Mouse (Mus musculus): ENCODE measurements around the gene Maff. TPM values are rescaled to one million over a fixed set of nuclear protein-coding genes. Genes with fewer than 3 reads are reported as not detected.
A peak's percentile ranks its signal among the peaks of the same experiment; 100 is the strongest.

Maff gene
- polyA plus RNA-seq, 1 experiment from 2014 or later: 2.1 TPM

DNA sequence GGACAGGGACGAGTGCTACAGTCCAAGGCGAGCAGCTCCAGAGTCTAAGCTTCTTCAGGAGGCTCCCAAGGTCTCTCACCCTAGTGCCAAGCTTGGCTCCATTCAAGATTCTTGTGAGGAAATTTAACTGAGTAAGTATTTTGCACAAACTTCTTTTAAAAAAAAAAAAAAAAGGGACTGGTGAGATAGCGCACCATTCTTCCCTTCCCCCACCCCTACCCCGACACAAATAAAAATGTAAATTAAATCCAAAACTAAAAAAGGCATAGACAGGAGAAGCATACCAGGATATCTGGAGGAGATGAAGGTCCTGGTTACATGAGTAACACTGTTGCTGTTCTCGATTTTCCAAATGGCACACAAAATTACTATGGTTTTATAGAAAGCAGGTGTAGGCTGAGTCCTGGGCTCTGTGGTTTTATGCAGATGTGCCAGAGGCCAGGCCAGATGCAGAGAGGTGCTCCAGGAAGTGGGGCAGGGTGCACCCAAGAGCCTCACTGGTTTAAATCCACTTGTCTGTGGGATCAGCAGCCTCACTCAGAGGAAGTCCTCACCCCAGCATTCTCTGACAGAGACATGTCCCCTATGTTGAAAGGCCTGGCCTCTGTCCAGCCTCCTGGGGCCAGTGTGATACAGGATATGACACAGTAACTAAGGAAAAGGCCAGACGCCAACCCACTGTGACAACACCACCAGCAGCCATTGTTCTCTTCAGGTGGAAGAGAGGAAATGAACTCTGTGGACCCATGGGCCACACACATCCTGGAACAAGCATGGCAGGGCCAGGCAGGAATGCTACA is 23.2 kb upstream of the Maff start:
- ATAC-seq (ENCODE audit: insufficient read depth): no peak
- no peaks in the 10 kb centered on the region for H3K9me3 ChIP-seq (replicated peaks)
- WGBS (ENCODE audit: insufficient replicate concordance): 55% methylated on average over 6 of the region's 6 CpGs
- H3K36me3 ChIP-seq (replicated peaks): peaks cover 6% of the 10 kb centered on the region; the same call in 1 of the 2 replicates
- H3K4me1 ChIP-seq (replicated peaks): peaks cover 69% of the 10 kb centered on the region
- no peak overlapping the region for H3K9ac ChIP-seq
- no peak overlapping the region for H3K4me3 ChIP-seq (replicated peaks)
- H3K27ac ChIP-seq (replicated peaks): peak overlapping the region; percentile 76
- no peaks in the 10 kb centered on the region for H3K27me3 ChIP-seq
- peak overlapping the region; percentile 30; the same call in 1 of the 2 replicates for H3K4me2 ChIP-seq

DNA sequence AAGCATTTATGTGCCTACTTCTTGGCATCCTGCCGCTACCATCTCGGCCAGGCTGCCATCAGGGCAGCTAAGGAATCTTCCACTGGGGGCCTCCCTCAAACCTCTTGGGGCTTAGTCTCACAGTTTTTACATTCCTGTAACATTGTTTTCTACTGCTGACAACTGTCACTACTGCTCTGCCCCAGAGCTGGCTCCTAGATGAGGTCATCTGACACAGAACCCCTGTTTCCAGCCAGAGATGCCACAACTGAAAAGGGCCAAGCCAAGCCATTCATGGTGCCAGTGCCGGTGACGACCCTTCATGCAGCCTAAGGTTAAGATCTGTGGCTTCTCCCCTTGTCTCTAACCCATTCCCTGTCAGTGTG is 22.6 kb upstream of the Maff start:
- Histone ChIP-seq H3K9me3 (replicated peaks) (no peaks in the 10 kb centered on the region), H3K4me3 (replicated peaks) (no peak overlapping the region), H3K9ac (no peak overlapping the region), H3K27ac (replicated peaks) (peak overlapping the region; percentile 76), H3K36me3 (replicated peaks) (peaks cover 6% of the 10 kb centered on the region; the same call in 1 of the 2 replicates), H3K4me1 (replicated peaks) (peaks cover 75% of the 10 kb centered on the region), H3K27me3 (no peaks in the 10 kb centered on the region), H3K4me2 (no peak overlapping the region)
- ATAC-seq (ENCODE audit: insufficient read depth): no peak
- WGBS (ENCODE audit: insufficient replicate concordance): 70% methylated on average over 4 of the region's 4 CpGs

DNA sequence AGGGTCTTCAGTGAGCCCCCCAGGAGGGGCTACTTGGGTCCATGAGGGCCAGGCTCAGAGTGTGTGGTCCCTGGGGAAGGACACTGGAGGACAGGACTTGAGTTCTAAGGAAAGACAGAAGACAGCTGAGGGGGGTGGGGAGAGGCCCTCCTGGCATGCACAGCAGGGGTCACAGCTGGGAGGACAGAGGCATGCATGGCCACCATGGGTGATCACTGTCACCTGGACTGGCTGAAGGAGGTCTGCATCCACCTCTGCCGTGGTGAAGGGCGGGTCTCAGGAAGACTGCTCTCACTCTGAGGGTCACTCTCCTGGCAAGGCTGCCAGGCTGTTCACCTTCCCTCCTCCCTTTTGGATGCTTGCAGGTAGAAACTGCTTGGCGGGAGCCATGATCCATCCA is 22.0 kb upstream of the Maff start:
- no peaks in the 10 kb centered on the region for H3K27me3 ChIP-seq
- no peak for ATAC-seq (ENCODE audit: insufficient read depth)
- H3K4me2 ChIP-seq: no peak overlapping the region
- peaks cover 81% of the 10 kb centered on the region for H3K4me1 ChIP-seq (replicated peaks)
- H3K9me3 ChIP-seq (replicated peaks): no peaks in the 10 kb centered on the region
- H3K27ac ChIP-seq (replicated peaks): peak overlapping the region; percentile 76; the same call in 1 of the 2 replicates
- H3K9ac ChIP-seq: no peak overlapping the region
- peaks cover 4% of the 10 kb centered on the region; the same call in 1 of the 2 replicates for H3K36me3 ChIP-seq (replicated peaks)
- no peak overlapping the region for H3K4me3 ChIP-seq (replicated peaks)
- 62% methylated on average over 3 of the region's 3 CpGs for WGBS (ENCODE audit: insufficient replicate concordance)

GRCm38 (mm10) chr15:79325742-79326141 is 20.7 kb upstream of the Maff start:
- no peak overlapping the region for H3K27ac ChIP-seq (replicated peaks)
- no peak overlapping the region for H3K4me2 ChIP-seq
- no peak overlapping the region for H3K9ac ChIP-seq
- H3K27me3 ChIP-seq: no peaks in the 10 kb centered on the region
- H3K9me3 ChIP-seq (replicated peaks): no peaks in the 10 kb centered on the region
- H3K4me3 ChIP-seq (replicated peaks): no peak overlapping the region
- ATAC-seq (ENCODE audit: insufficient read depth): no peak
- WGBS (ENCODE audit: insufficient replicate concordance): 46% methylated on average over 3 of the region's 3 CpGs
- H3K36me3 ChIP-seq (replicated peaks): no peaks in the 10 kb centered on the region
- H3K4me1 ChIP-seq (replicated peaks): peaks cover 78% of the 10 kb centered on the region

- ATAC-seq (ENCODE audit: insufficient read depth): no peak
- Histone ChIP-seq H3K4me1 (replicated peaks) (peaks cover 75% of the 10 kb centered on the region), H3K4me3 (replicated peaks) (peak overlapping the region; percentile 72; the same call in 1 of the 2 replicates), H3K4me2 (peak overlapping the region; percentile 87), H3K27me3 (no peaks in the 10 kb centered on the region), H3K9me3 (replicated peaks) (no peaks in the 10 kb centered on the region), H3K9ac (no peak overlapping the region), H3K27ac (replicated peaks) (0 out of 2 replicates have a peak overlapping the region, but pooled peaks have one; percentile 24), H3K36me3 (replicated peaks) (no peaks in the 10 kb centered on the region)
- 44% methylated on average over 4 of the region's 4 CpGs for WGBS (ENCODE audit: insufficient replicate concordance)
Observed at GRCm38 (mm10) chr15:79326264-79326663, 20.2 kb upstream of the Maff start.

GRCm38 (mm10) chr15:79326971-79327961 is 19.2 kb upstream of the Maff start:
- Histone ChIP-seq H3K4me2 (peak overlapping the region; percentile 87), H3K4me3 (replicated peaks) (peak overlapping the region; percentile 72), H3K9me3 (replicated peaks) (no peaks in the 10 kb centered on the region), H3K9ac (peak overlapping the region; percentile 82), H3K36me3 (replicated peaks) (no peaks in the 10 kb centered on the region), H3K27ac (replicated peaks) (peak overlapping the region; percentile 90), H3K27me3 (no peaks in the 10 kb centered on the region), H3K4me1 (replicated peaks) (peaks cover 66% of the 10 kb centered on the region)
- peak; percentile 10 for ATAC-seq (ENCODE audit: insufficient read depth)
- 15% methylated on average over 20 of the region's 20 CpGs for WGBS (ENCODE audit: insufficient replicate concordance)

DNA sequence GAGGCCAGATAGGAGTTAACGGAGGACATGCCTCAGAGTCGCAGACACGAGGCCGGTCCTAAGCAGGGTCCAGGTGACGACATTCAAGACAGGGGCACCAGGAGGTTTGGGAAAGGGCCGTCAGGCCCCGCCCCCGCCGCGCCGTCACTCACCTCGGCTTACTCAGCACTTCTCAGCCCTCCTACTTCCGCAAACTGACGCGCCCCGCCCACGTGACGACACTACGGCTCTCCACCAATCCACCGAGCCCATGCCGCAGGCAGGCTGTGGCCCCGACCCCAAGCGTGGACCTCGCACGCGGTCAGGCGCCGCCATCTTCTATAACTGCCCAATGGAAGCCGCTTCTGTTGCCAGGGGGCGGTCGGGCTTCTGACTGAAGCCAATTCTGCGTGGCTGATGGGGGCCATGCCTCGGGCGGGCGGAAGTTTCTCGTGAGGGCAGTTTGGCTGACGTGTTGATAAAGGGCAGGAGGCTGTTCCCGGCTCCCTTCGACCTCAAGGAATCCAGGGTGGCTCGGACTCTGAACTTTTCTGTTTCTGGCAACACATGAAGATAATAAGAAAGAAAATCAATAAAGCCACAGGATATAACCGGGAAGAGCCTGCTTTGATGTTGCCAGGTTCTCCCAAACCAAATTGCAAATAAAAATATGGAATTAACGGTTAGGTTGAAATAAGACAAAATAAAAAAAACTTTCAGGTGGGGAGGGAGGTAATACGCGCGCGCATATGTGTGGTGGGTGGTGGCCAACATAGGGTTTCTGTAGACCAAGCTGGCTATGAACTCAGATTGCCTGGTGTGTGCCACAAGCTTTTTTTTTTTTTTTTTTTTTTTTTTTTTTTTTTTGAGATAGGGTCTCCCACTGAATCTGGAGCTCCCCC is 18.1 kb upstream of the Maff start, which contains the start of gene Pla2g6:
Pla2g6 (minus strand) TSS at position 333 of the 881 bp plus-strand sequence.
- Histone ChIP-seq H3K4me2 (peak within 1 kb of the TSS; percentile 87), H3K9me3 (replicated peaks) (no peaks in the 10 kb centered on the region), H3K9ac (peak within 1 kb of the TSS; percentile 82), H3K36me3 (replicated peaks) (no peaks in the 10 kb centered on the region), H3K27ac (replicated peaks) (peak within 1 kb of the TSS; percentile 90), H3K4me1 (replicated peaks) (peaks cover 62% of the 10 kb centered on the region), H3K27me3 (no peaks in the 10 kb centered on the region), H3K4me3 (replicated peaks) (peak within 1 kb of the TSS; percentile 72)
- ATAC-seq (ENCODE audit: insufficient read depth): peak; percentile 94
- WGBS (ENCODE audit: insufficient replicate concordance): under 1% methylated on average over 46 of the region's 46 CpGs

- ATAC-seq (ENCODE audit: insufficient read depth): no peak
- no peaks in the 10 kb centered on the region for H3K27me3 ChIP-seq
- 57% methylated on average over 4 of the region's 4 CpGs for WGBS (ENCODE audit: insufficient replicate concordance)
- H3K4me2 ChIP-seq: peak overlapping the region; percentile 87
- no peaks in the 10 kb centered on the region for H3K36me3 ChIP-seq (replicated peaks)
- peaks cover 62% of the 10 kb centered on the region for H3K4me1 ChIP-seq (replicated peaks)
- peak overlapping the region; percentile 90; the same call in 1 of the 2 replicates for H3K27ac ChIP-seq (replicated peaks)
- no peak overlapping the region; the same call in 1 of the 2 replicates for H3K9ac ChIP-seq
- H3K9me3 ChIP-seq (replicated peaks): no peaks in the 10 kb centered on the region
- peak overlapping the region; percentile 72; the same call in 1 of the 2 replicates for H3K4me3 ChIP-seq (replicated peaks)
Observed at GRCm38 (mm10) chr15:79328939-79329275, 17.5 kb upstream of the Maff start.

- peak overlapping the region; percentile 90; the same call in 1 of the 2 replicates for H3K27ac ChIP-seq (replicated peaks)
- H3K9me3 ChIP-seq (replicated peaks): no peaks in the 10 kb centered on the region
- no peaks in the 10 kb centered on the region for H3K36me3 ChIP-seq (replicated peaks)
- H3K27me3 ChIP-seq: no peaks in the 10 kb centered on the region
- H3K4me1 ChIP-seq (replicated peaks): peaks cover 60% of the 10 kb centered on the region
- H3K4me3 ChIP-seq (replicated peaks): no peak overlapping the region
- WGBS (ENCODE audit: insufficient replicate concordance): 84% methylated on average over 6 of the region's 6 CpGs
- H3K9ac ChIP-seq: no peak overlapping the region
- no peak for ATAC-seq (ENCODE audit: insufficient read depth)
- no peak overlapping the region for H3K4me2 ChIP-seq
Observed at GRCm38 (mm10) chr15:79329346-79329978, 17.0 kb upstream of the Maff start.

GRCm38 (mm10) chr15:79329979-79330363 is 16.4 kb upstream of the Maff start:
- H3K9me3 ChIP-seq (replicated peaks): no peaks in the 10 kb centered on the region
- no peak overlapping the region for H3K4me2 ChIP-seq
- no peak overlapping the region for H3K27ac ChIP-seq (replicated peaks)
- H3K4me3 ChIP-seq (replicated peaks): no peak overlapping the region
- H3K9ac ChIP-seq: no peak overlapping the region
- no peaks in the 10 kb centered on the region for H3K27me3 ChIP-seq
- H3K36me3 ChIP-seq (replicated peaks): no peaks in the 10 kb centered on the region
- H3K4me1 ChIP-seq (replicated peaks): peaks cover 56% of the 10 kb centered on the region
- WGBS (ENCODE audit: insufficient replicate concordance): 83% methylated on average over 6 of the region's 6 CpGs
- no peak for ATAC-seq (ENCODE audit: insufficient read depth)
